Mouse (Mus musculus) kidney, adult 2 months (tissue): ENCODE measurements around the gene RPS10-NUDT3.

Experiments
- CTCF ChIP-seq: fragments of 200-500 bp; conservative IDR thresholded peaks from 2 replicates; pipeline ENCODE4 v1.5.1; 2011; ENCODE audit warnings: low read depth, mild to moderate bottlenecking, control low read depth, low read length, moderate library complexity, mixed read lengths; ENCODE audit not compliant: insufficient read depth, insufficient read length
- POLR2A ChIP-seq: fragments of 200-500 bp; IDR thresholded peaks from one replicate; pipeline ENCODE4 v1.6.1; 2011; ENCODE audit warnings: low read depth, low read length, control low read depth

DNA sequence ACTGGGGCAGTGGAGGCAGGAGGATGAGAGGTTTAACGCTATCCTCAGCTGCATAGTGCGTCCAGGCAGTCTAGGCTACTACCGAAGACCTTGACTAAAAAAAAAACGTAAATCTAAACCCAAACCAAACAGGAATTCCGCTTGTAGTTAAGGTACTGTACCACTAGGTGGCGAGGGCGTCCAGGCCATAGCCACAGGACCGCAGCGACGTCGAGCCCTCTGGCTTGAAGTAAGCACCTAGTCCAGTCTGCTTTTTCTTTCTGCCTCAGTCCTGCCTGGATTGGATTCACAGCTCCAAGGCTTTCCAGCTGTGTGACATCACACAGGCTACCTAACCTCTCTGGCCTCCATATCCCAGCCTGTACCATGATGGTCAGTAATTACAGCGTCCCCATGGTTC, 15.1 kb upstream of the RPS10-NUDT3 start:
- TF ChIP-seq CTCF (peak; percentile 97), POLR2A (no peak)
